Mouse (Mus musculus) MEL (cell line): Measurements from ENCODE around the gene Ankrd53. TPM values are rescaled to one million over a fixed set of nuclear protein-coding genes. Genes with fewer than 3 reads are reported as not detected.

ENCODE experiments used
- DNase-seq: peaks from one replicate; pipeline ENCODE4 v3.0.0; 2011; ENCODE audit warnings: low read depth, low spot score
- H3K27ac ChIP-seq: 2 replicates; pipeline ENCODE4 v1.5.1; 2012; ENCODE audit warnings: low read depth, mild to moderate bottlenecking, control low read depth, low read length, moderate library complexity; ENCODE audit not compliant: control insufficient read depth
- H3K27me3 ChIP-seq, 2 experiments: fragments of 150-350 bp in 1 of 2; sonication (generic) in 1 of 2; 2 replicates each; pipeline ENCODE4 v1.6.1; 2012; ENCODE audit warnings: low read length in 2 of 2, mild to moderate bottlenecking in 2 of 2, improper control_type of control experiment in 1 of 2, moderate library complexity in 1 of 2; ENCODE audit not compliant: insufficient read depth in 2 of 2, control insufficient read depth in 1 of 2
- H3K36me3 ChIP-seq, 2 experiments: 2 replicates each; pipeline ENCODE4 v1.6.1; 2012 to 2014; ENCODE audit warnings: low read length in 2 of 2, improper control_type of control experiment in 1 of 2, inconsistent platforms in 1 of 2, mild to moderate bottlenecking in 1 of 2; ENCODE audit not compliant: insufficient read depth in 2 of 2, control insufficient read depth in 1 of 2
- H3K4me1 ChIP-seq, 2 experiments: fragments of 150-350 bp in 1 of 2; sonication (generic) in 1 of 2; 2 replicates each; pipeline ENCODE4 v1.6.1; 2012; ENCODE audit warnings: low read length in 2 of 2, improper control_type of control experiment in 1 of 2, mild to moderate bottlenecking in 1 of 2; ENCODE audit not compliant: insufficient read depth in 2 of 2, control insufficient read depth in 1 of 2
- H3K4me3 ChIP-seq, 2 experiments: fragments of 150-350 bp in 1 of 2; sonication (generic) in 1 of 2; 2 replicates each; pipeline ENCODE4 v1.5.1; 2012; ENCODE audit warnings: low read depth in 2 of 2, low read length in 2 of 2, mild to moderate bottlenecking in 2 of 2, moderate library complexity in 2 of 2, control low read depth in 1 of 2, improper control_type of control experiment in 1 of 2; ENCODE audit not compliant: control insufficient read depth in 1 of 2, insufficient read depth in 1 of 2
- H3K79me2 ChIP-seq: 2 replicates; pipeline ENCODE4 v1.6.1; 2012; ENCODE audit warnings: mild to moderate bottlenecking, low read length, moderate library complexity; ENCODE audit not compliant: control insufficient read depth, poor library complexity, insufficient read depth
- H3K9ac ChIP-seq: 2 replicates; pipeline ENCODE4 v1.6.1; 2012; ENCODE audit warnings: low read depth, mild to moderate bottlenecking, control low read depth, low read length, moderate library complexity; ENCODE audit not compliant: control insufficient read depth, poor library complexity, severe bottlenecking
- H3K9me3 ChIP-seq: fragments of 150-350 bp; sonication (generic); replicated peaks from 2 replicates; pipeline ENCODE4 v1.6.1; 2012; ENCODE audit warnings: mild to moderate bottlenecking, low read length, improper control_type of control experiment, moderate library complexity; ENCODE audit not compliant: insufficient read depth
- BHLHE40 ChIP-seq: IDR thresholded peaks from 2 replicates; pipeline ENCODE4 v1.6.1; 2012; ENCODE audit warnings: low read depth, mild to moderate bottlenecking, inconsistent platforms, low read length, improper control_type of control experiment, borderline replicate concordance
- CHD1 ChIP-seq: IDR thresholded peaks from 2 replicates; pipeline ENCODE4 v1.6.1; 2012; ENCODE audit warnings: low read depth, mild to moderate bottlenecking, inconsistent platforms, low read length, improper control_type of control experiment
- CTCF ChIP-seq, 3 experiments: IDR thresholded peaks in 2 of 3; conservative IDR thresholded peaks in 1 of 3; 2 replicates each; pipeline ENCODE4 v1.5.1; 2011 to 2012; ENCODE audit warnings: low read length in 3 of 3, low read depth in 2 of 3, mild to moderate bottlenecking in 2 of 3, improper control_type of control experiment in 1 of 3, inconsistent platforms in 1 of 3, mixed read lengths in 1 of 3, moderate library complexity in 1 of 3; ENCODE audit not compliant: control insufficient read depth in 1 of 3, insufficient read depth in 1 of 3, poor library complexity in 1 of 3, severe bottlenecking in 1 of 3
- ELF1 ChIP-seq: IDR thresholded peaks from 2 replicates; pipeline ENCODE4 v1.6.1; 2014; ENCODE audit warnings: low read depth, mild to moderate bottlenecking, inconsistent platforms, low read length, improper control_type of control experiment, moderate library complexity
- EP300 ChIP-seq, 2 experiments: IDR thresholded peaks; 2 replicates each; pipeline ENCODE4 v1.6.1; 2011; ENCODE audit warnings: improper control_type of control experiment in 2 of 2, low read length in 2 of 2, low read depth in 1 of 2, mild to moderate bottlenecking in 1 of 2
- ETS1 ChIP-seq: IDR thresholded peaks from 2 replicates; pipeline ENCODE4 v1.6.1; 2012; ENCODE audit warnings: low read depth, mild to moderate bottlenecking, inconsistent platforms, low read length, improper control_type of control experiment, moderate library complexity
- GABPA ChIP-seq: IDR thresholded peaks from 2 replicates; pipeline ENCODE4 v1.6.1; 2012; ENCODE audit warnings: low read depth, mild to moderate bottlenecking, inconsistent platforms, low read length, improper control_type of control experiment, moderate library complexity
- HCFC1 ChIP-seq: IDR thresholded peaks from 2 replicates; pipeline ENCODE4 v1.6.1; 2012; ENCODE audit warnings: low read depth, mild to moderate bottlenecking, inconsistent platforms, low read length, improper control_type of control experiment, moderate library complexity
- JUND ChIP-seq: IDR thresholded peaks from 2 replicates; pipeline ENCODE4 v1.6.1; 2011; ENCODE audit warnings: low read depth, mild to moderate bottlenecking, improper control_type of control experiment, low read length
- MAX ChIP-seq: IDR thresholded peaks from 2 replicates; pipeline ENCODE4 v1.6.1; 2011; ENCODE audit warnings: low read length, improper control_type of control experiment
- MEF2A ChIP-seq: IDR thresholded peaks from 2 replicates; pipeline ENCODE4 v1.6.1; 2014; ENCODE audit warnings: low read depth, mild to moderate bottlenecking, inconsistent platforms, low read length, improper control_type of control experiment; ENCODE audit not compliant: poor library complexity, insufficient replicate concordance, severe bottlenecking; ENCODE audit errors: extremely low read depth
- MYC ChIP-seq: IDR thresholded peaks from 2 replicates; pipeline ENCODE4 v1.6.1; 2011; ENCODE audit warnings: low read depth, mild to moderate bottlenecking, low read length, improper control_type of control experiment, moderate library complexity
- NELFE ChIP-seq: IDR thresholded peaks from 2 replicates; pipeline ENCODE4 v1.6.1; 2011; ENCODE audit warnings: low read depth, low read length, improper control_type of control experiment
- NRF1 ChIP-seq: IDR thresholded peaks from 2 replicates; pipeline ENCODE4 v1.6.1; 2014; ENCODE audit warnings: low read depth, mild to moderate bottlenecking, inconsistent platforms, low read length, improper control_type of control experiment, moderate library complexity; ENCODE audit not compliant: poor library complexity, insufficient read depth, severe bottlenecking
- POLR2A ChIP-seq, 2 experiments: IDR thresholded peaks; 2 replicates each; pipeline ENCODE4 v1.6.1; 2011 to 2012; ENCODE audit warnings: low read length in 2 of 2, mild to moderate bottlenecking in 2 of 2, control low read depth in 1 of 2, improper control_type of control experiment in 1 of 2, low read depth in 1 of 2, moderate library complexity in 1 of 2; ENCODE audit not compliant: control insufficient read depth in 1 of 2, insufficient read depth in 1 of 2, poor library complexity in 1 of 2
- POLR2AphosphoS2 ChIP-seq: IDR thresholded peaks from 2 replicates; pipeline ENCODE4 v1.6.1; 2011; ENCODE audit warnings: low read length, improper control_type of control experiment
- POLR2AphosphoS5 ChIP-seq: IDR thresholded peaks from 2 replicates; pipeline ENCODE4 v1.6.1; 2012; ENCODE audit warnings: low read depth, borderline replicate concordance, mild to moderate bottlenecking, inconsistent platforms, low read length, moderate library complexity, mixed read lengths
- RAD21 ChIP-seq: IDR thresholded peaks from 2 replicates; pipeline ENCODE4 v1.6.1; 2011; ENCODE audit warnings: mild to moderate bottlenecking, low read depth, low read length, improper control_type of control experiment
- SMC3 ChIP-seq: IDR thresholded peaks from 2 replicates; pipeline ENCODE4 v1.6.1; 2011; ENCODE audit warnings: low read depth, low read length, improper control_type of control experiment
- TBP ChIP-seq: IDR thresholded peaks from 2 replicates; pipeline ENCODE4 v1.8.0; 2011; ENCODE audit warnings: low read depth, low read length, improper control_type of control experiment
- UBTF ChIP-seq: IDR thresholded peaks from 2 replicates; pipeline ENCODE4 v1.6.1; 2012; ENCODE audit warnings: low read depth, mild to moderate bottlenecking, inconsistent platforms, low read length, improper control_type of control experiment, moderate library complexity, borderline replicate concordance; ENCODE audit not compliant: insufficient read depth
- USF1 ChIP-seq: IDR thresholded peaks from 2 replicates; pipeline ENCODE4 v1.6.1; 2014; ENCODE audit warnings: low read depth, mild to moderate bottlenecking, inconsistent platforms, low read length, improper control_type of control experiment, moderate library complexity
- USF2 ChIP-seq, 2 experiments: IDR thresholded peaks; 2 replicates each; pipeline ENCODE4 v1.6.1; 2011 to 2012; ENCODE audit warnings: improper control_type of control experiment in 2 of 2, low read length in 2 of 2, borderline replicate concordance in 1 of 2, inconsistent platforms in 1 of 2, low read depth in 1 of 2, mild to moderate bottlenecking in 1 of 2; ENCODE audit not compliant: insufficient read depth in 1 of 2
- ZC3H11A ChIP-seq: IDR thresholded peaks from 2 replicates; pipeline ENCODE4 v1.6.1; 2012; ENCODE audit warnings: low read depth, mild to moderate bottlenecking, inconsistent platforms, low read length, improper control_type of control experiment
- ZKSCAN1 ChIP-seq: IDR thresholded peaks from 2 replicates; pipeline ENCODE4 v1.6.1; 2012; ENCODE audit warnings: low read depth, mild to moderate bottlenecking, inconsistent platforms, low read length, improper control_type of control experiment, moderate library complexity
- ZMIZ1 ChIP-seq: IDR thresholded peaks from 2 replicates; pipeline ENCODE4 v1.6.1; 2012; ENCODE audit warnings: low read depth, mild to moderate bottlenecking, inconsistent platforms, low read length, improper control_type of control experiment, moderate library complexity
- polyA plus RNA-seq, 2 experiments: library from polyadenylated mRNA; stranded (reverse) in 1 of 2; unstranded in 1 of 2; fragments of >175 nt in 1 of 2; fragments of >200 nt in 1 of 2; gene quantifications; 2 replicates each; pipeline versions ENCODE4 v1.2.1 to v1.2.4; 2012; ENCODE audit warnings: low replicate concordance in 2 of 2, low read depth in 1 of 2; ENCODE audit not compliant: insufficient read length in 2 of 2, insufficient read depth in 1 of 2, missing spikeins in 1 of 2
- total RNA-seq: library from RNA; depleted of rRNA; stranded (reverse); fragments of 300-350 nt; gene quantifications from 2 replicates; pipeline ENCODE4 v1.2.3, GENCODE M21; 2012

Ankrd53 gene
- total and polyA plus RNA-seq, 3 experiments = 0.67 TPM; not detected in 2

DNA sequence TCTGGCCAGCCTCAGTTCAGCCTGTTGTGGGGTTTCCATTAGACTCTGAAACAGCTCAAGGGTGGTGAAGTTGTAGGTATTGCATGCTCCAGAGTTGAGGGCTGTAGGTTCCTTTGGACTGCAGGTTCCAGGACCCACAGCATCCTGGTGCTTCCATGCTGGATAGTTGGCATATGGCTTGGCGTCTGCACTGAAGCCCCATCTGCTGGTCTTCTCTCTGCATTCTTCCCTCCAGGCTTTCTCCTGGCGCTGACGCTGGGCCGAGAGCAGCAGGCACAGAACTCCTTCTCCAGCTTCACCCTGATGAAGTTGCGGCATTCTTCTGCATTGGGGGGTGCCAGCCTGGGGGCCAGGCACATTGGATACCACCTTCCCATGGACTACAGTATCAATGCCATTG, 39.6 kb downstream of the Ankrd53 start:
- DNase-seq = no peak
- no peak overlapping the region for H3K27ac ChIP-seq
- H3K36me3 ChIP-seq = no peaks in the 10 kb centered on the region
- no peak for TF ChIP-seq MYC
- TF ChIP-seq ZMIZ1 = no peak
- TF ChIP-seq USF2 (IDR thresholded peaks at IDR 0.05; ENCODE audit: borderline replicate concordance in 1 of 2, insufficient read depth in 1 of 2, low read depth in 1 of 2, low read length in 2 of 2) = no peak
- TF ChIP-seq CTCF (IDR thresholded peaks at IDR 0.05 in 2 of 3, conservative IDR thresholded peaks at IDR 0.05 in 1 of 3; ENCODE audit: control insufficient read depth in 1 of 3, insufficient read depth in 1 of 3, low read depth in 2 of 3, low read length in 3 of 3, poor library complexity in 1 of 3, severe bottlenecking in 1 of 3) = no peak
- no peak for TF ChIP-seq ZC3H11A
- no peak for TF ChIP-seq USF1
- TF ChIP-seq POLR2AphosphoS5 = no peak
- no peak for TF ChIP-seq MEF2A
- no peak for TF ChIP-seq POLR2A (IDR thresholded peaks at IDR 0.05; ENCODE audit: control insufficient read depth in 1 of 2, insufficient read depth in 1 of 2, low read depth in 1 of 2, low read length in 2 of 2, poor library complexity in 1 of 2)
- no peak for TF ChIP-seq SMC3
- no peak for TF ChIP-seq CHD1
- TF ChIP-seq ELF1 = no peak
- no peak for TF ChIP-seq GABPA
- TF ChIP-seq ZKSCAN1 = no peak
- no peak for TF ChIP-seq HCFC1
- no peak for TF ChIP-seq NELFE
- no peak for TF ChIP-seq BHLHE40
- no peak for TF ChIP-seq JUND
- TF ChIP-seq EP300 (IDR thresholded peaks at IDR 0.05; ENCODE audit: low read depth in 1 of 2, low read length in 2 of 2) = no peak
- TF ChIP-seq POLR2AphosphoS2 = no peak
- no peaks in the 10 kb centered on the region for H3K27me3 ChIP-seq
- H3K9me3 ChIP-seq = no peaks in the 10 kb centered on the region
- no peaks in the 10 kb centered on the region for H3K4me1 ChIP-seq
- H3K4me3 ChIP-seq = no peak overlapping the region
- no peak overlapping the region for H3K9ac ChIP-seq
- H3K79me2 ChIP-seq = no peaks in the 10 kb centered on the region

DNA sequence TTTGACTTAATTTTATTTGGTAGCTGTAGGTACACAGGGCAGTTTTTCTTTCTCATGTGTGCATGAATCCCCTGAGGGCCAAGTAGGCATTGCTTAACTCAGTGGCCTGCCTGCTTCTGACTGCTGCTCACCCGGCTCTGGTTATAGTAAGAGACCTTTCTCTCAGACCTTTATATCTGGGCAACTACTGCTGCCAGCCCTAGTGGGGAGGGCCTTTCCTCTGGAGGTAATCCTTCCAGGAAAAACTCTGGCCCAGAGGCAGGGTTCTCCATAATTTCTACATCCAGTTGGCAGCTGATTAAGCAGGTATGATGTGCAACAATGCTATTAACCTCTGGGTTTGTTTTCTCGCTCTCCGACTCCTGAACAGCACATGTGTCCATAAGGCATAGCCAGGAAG, 40.4 kb downstream of the Ankrd53 start:
- no peaks in the 10 kb centered on the region for H3K36me3 ChIP-seq

More for the DNA sequence above, 40.4 kb downstream of the Ankrd53 start:
- no peaks in the 10 kb centered on the region for H3K27me3 ChIP-seq
- H3K27ac ChIP-seq = no peak overlapping the region
- TF ChIP-seq MAX (no peak), RAD21 (no peak), CTCF (IDR thresholded peaks at IDR 0.05 in 2 of 3, conservative IDR thresholded peaks at IDR 0.05 in 1 of 3; ENCODE audit: control insufficient read depth in 1 of 3, insufficient read depth in 1 of 3, low read depth in 2 of 3, low read length in 3 of 3, poor library complexity in 1 of 3, severe bottlenecking in 1 of 3) (no peak), NELFE (no peak), ETS1 (no peak), UBTF (no peak), TBP (no peak), POLR2A (IDR thresholded peaks at IDR 0.05; ENCODE audit: control insufficient read depth in 1 of 2, insufficient read depth in 1 of 2, low read depth in 1 of 2, low read length in 2 of 2, poor library complexity in 1 of 2) (no peak), NRF1 (no peak), USF2 (IDR thresholded peaks at IDR 0.05; ENCODE audit: borderline replicate concordance in 1 of 2, insufficient read depth in 1 of 2, low read depth in 1 of 2, low read length in 2 of 2) (no peak), POLR2AphosphoS2 (no peak)
- no peak overlapping the region for H3K9ac ChIP-seq
- no peaks in the 10 kb centered on the region for H3K4me1 ChIP-seq
- no peaks in the 10 kb centered on the region for H3K79me2 ChIP-seq
- DNase-seq = no peak
- H3K4me3 ChIP-seq = no peak overlapping the region
- H3K9me3 ChIP-seq = no peaks in the 10 kb centered on the region
